Mouse (Mus musculus) hematopoietic stem cell, adult 5-6 weeks (primary cell): ENCODE results near the gene 1700022I11Rik. TPM values are rescaled to one million over a fixed set of nuclear protein-coding genes. Genes with fewer than 3 reads are reported as not detected.

Experiments used
- ATAC-seq, 2 experiments: fragments of 125-278 bp in 1 of 2; replicated peaks in 1 of 2; 2 replicates each; pipeline ENCODE4 v1.8.0; 2016 to 2017; ENCODE audit warnings: inconsistent platforms in 2 of 2, mild to moderate bottlenecking in 2 of 2, moderate number of reproducible peaks in 2 of 2, low read depth in 1 of 2, moderate TSS enrichment in 1 of 2; ENCODE audit not compliant: low FRiP score in 2 of 2, poor library complexity in 2 of 2, severe bottlenecking in 2 of 2, insufficient read depth in 1 of 2, low TSS enrichment in 1 of 2
- total RNA-seq: library from RNA; stranded (forward); fragments of 172-1452, 232-1000 nt; gene quantifications from 2 replicates; pipeline ENCODE4 v1.2.3, GENCODE M21; 2017

The 1700022I11Rik gene
- total RNA-seq, 1 experiment from 2014 or later: not detected

DNA sequence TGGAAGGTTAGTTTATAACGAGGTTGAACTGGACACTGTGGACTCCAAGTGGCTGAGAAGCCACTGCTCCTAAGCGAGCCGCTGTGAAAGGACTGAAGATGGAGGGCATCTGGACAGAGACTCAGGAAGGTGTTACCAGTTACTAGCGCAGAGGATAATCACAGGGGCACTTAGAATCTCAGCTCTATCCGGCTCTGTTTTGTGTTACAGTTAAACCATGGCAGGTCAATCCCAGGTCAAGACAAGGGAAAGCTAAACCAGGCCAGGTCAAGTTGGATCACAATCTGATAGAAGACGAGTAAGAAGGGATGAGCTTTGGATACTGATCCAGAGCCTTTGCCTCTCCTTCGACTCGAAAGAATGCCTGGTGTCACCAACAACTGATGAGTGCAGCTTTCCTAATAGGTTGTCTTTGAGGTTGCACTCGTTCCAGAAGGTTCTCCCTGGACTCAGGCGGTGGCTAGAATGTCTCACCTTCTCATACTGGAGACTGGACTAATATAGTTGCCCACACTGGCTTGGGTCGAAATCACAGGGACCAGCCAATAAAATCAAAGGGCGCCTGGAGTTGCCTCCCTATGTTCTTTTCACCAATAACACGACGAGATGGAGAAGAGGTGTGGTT, 20.2 kb upstream of the 1700022I11Rik start:
- ATAC-seq: no peak

GRCm38 (mm10) chr4:42949676-42950051, 19.7 kb upstream of the 1700022I11Rik start, which contains the start of gene Dnajb5:
TSS of gene Dnajb5 (plus strand) at chr4:42949814.
- peak; percentile 92 to 96 for ATAC-seq

GRCm38 (mm10) chr4:42950065-42950558, 19.3 kb upstream of the 1700022I11Rik start:
- ATAC-seq: peak; percentile 14 to 63; a peak in 3 of 4 replicates

GRCm38 (mm10) chr4:42951206-42952195, 17.9 kb upstream of the 1700022I11Rik start:
- no peak for ATAC-seq

GRCm38 (mm10) chr4:42952563-42952962, 16.8 kb upstream of the 1700022I11Rik start:
- ATAC-seq: no peak

DNA sequence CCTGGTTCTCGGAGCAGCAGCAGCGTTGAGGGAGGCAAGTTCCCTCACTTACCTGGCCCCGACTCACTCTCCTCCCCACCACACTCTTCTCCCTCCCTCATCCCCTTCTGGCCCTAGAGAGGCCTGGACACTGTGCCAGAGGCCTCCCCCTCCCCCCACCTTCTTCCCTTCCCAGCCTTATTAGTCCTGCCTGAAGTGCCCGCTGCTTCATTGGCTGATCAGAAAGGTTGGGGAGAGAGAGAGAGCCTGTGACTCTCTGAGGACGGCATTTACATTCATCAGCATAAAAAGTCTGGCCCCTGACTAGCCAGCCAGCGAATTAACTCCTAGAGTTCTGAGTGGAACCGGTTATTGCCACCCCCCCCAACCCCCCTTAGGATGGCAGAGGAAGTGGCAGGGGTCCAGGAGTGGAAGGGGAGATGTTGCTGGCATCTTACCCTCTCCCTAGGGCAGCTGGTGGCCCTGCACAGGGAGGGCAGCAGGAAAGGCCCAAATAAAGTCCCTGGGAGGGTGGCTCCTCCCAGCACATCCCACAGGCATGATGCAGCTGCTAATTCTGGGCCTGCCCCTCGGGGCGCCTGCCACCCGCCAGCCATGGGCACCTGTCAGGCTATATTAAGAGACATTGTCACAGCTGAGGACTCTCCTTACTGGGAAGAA, 15.8 kb upstream of the 1700022I11Rik start:
- ATAC-seq: no peak

DNA sequence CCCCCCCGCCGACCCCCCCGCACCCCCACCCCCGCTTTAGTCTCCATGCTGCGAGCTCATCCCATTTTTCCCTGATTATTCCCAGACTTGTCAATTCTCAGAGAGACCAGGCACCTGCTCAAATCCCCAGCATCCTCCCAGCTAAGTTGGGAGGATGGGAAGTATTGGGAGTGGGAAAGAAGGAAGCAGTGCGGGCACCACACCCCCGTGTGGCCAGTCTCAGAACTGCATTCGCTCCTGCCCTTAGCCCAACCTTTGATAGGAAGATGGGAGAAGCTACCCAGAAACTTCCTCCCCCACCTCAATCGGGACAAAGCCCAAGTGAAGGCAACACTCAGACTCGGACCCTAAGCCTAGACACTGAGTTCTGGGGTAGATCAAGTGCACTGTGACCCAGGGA, 15.1 kb upstream of the 1700022I11Rik start:
- no peak for ATAC-seq

DNA sequence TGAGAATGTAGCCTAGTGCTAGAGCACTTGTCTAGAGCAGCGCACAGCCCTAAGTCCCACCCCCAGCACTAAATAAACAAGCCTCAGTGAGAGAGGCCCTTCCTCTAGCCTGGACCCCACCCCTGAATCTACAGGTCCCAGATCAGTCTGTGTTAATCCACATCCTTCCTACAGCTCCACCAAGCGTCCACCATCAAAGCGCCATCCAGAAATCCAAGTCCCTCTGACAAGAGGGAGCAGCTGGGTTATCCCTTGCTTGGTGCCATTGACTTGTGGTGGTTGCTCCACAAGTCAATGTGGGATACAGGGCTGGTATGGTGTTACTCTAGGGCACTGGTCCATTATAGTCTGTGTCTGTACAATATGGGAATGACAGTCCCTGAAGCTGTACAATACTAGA, 14.2 kb upstream of the 1700022I11Rik start:
- no peak for ATAC-seq

- no peak for ATAC-seq
Measured at GRCm38 (mm10) chr4:42956581-42956980, 12.8 kb upstream of the 1700022I11Rik start.

DNA sequence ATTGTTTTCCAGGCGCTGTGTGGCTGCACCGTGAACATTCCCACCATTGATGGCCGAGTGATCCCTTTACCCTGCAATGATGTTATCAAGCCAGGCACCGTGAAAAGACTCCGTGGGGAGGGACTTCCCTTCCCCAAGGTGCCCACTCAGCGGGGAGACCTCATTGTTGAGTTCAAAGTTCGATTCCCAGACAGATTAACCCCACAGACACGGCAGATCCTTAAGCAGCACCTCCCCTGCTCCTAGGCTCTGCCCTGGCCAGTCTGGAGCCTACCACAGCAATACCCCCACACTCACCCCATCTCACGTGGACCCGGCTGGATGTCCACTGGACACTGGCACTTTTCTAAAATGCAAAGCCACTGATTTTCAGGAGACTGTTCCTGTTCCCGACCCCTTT, 12.1 kb upstream of the 1700022I11Rik start:
- no peak for ATAC-seq

DNA sequence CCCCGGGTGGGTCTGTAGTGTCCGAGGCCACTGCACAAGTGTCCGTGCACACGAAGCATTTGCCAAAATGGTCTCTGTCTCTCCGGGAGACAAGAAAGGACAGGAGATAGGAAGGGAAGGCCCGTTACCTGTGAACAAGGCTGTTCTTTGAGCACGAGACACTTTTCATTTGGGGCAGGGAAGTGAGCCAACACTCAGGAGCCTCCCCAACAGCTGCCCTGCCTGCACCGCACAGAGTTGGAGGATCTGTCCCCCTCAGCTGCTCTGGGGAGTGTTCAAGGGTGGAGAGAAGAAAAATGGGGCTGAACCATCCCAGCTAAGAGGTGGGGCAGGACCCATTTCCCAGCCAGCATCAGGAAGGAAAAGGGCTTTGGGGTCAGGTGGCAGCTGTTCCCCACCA, 11.4 kb upstream of the 1700022I11Rik start:
- ATAC-seq: no peak

DNA sequence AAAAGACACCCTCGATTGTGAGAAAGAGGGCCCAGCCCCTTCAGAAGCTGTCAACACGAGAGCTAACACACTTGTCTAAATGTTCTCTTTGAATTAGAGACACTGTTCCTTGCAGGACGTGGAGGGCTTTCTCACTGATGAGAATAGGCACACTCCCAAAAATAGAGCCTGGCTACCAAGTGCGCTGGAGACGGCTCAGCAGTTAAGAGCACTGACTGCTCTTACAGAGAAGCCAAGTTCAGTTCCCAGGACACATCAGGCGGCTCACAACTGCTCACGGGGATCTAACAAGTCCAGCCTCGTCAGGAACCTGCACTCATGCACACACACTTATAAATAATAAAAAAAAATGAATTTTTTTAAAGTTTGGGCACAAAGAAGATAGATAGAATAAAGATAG, 10.5 kb upstream of the 1700022I11Rik start:
- ATAC-seq: no peak

DNA sequence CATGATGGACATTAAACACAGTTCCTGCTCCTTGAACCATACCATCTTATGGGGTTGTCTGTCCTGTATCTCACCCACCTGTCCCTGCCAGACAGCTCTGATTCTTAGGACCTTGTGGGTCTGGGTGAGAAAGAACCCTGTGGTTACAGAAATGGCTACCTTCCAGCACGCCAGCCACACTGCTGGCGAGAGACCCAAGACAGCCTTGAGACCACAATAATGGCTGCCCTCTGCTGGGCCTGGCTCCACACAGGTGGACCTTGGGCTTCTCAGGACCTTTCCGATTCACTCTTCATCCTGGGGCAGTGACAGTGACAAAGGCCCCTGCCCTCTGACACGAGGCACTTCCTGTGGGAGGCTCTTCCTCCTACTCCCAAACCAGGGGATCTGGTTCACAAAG, 10.0 kb upstream of the 1700022I11Rik start:
- ATAC-seq: no peak

DNA sequence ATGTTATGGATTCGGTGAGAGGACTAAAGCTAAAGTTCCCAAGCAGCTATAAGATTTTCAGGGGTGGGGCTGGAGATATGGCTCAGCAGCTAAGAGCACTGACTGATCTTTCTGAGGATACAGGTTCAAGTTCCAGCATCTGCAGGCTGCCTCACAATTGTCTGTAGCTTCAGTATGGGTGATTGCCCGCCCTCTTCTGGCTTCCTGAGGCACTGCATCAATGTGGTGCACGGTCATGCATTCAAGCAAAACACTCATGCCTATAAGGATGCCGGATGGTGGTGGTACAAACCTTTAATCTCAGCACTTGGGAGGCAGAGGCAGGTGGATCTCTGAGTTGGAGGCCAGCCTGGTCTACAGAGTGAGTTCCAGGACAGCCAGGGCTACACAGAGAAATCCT, 7.8 kb upstream of the 1700022I11Rik start:
- ATAC-seq: peak; percentile 58 to 61; a peak in 3 of 4 replicates

DNA sequence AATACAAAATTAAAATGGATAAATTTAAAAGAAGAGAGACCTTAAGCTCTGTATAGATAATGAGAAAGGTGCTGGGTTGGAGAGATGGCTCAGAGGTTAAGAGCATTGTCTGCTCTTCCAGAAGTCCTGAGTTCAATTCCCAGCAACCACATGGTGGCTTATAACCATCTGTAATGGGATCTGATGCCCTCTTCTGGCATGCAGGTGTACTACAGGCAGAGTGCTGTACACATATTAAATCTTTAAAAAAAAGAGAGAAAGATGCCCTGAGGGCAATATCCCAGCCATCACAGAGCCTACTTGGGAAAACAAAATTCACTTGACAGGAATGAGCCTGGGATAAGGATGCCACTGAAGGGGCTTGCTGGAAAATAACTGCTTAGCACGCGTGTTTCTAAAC, 5.9 kb upstream of the 1700022I11Rik start:
- ATAC-seq: no peak

- ATAC-seq: peak; percentile 86
Measured at GRCm38 (mm10) chr4:42965039-42965719, 4.2 kb upstream of the 1700022I11Rik start.

DNA sequence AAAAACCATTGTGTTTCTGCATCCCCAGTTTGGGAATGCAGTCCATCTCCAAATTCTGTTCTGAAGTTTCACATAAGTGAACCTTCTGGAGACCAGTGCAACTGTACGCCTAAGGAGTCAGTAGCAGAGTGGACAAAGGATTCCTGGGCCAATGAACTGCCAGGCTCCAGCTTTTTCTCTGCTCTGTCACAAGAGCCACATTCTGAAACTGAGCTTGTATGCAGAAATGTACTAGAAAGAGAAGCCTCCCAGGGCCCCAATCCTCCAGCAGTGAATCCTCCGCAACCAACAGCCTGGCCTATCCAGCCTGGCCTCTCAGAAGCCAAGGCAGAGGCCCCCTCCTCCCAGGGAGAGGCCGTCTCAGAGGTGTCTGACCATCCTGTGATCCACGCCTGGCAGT, 3.5 kb downstream of the 1700022I11Rik start:
- ATAC-seq: no peak
